Comparison of ENCODE assay signal across 15 mouse cellular contexts in genomic region chr1:172523699-172524101, GRCm38 (mm10). TPM values are rescaled to one million over a fixed set of nuclear protein-coding genes. Genes with fewer than 3 reads are reported as not detected.
DNase-seq lines count a peak whose midpoint lies in the region; ATAC-seq and TF ChIP-seq lines count a peak whose summit lies in the region.
"Had no signal": no experiment of that assay in that cellular context is flagged by ENCODE, and none has a peak within 500 bp of the region (broad histone marks: within the 10 kb centered on the region; RNA-seq: fewer than 3 reads in every experiment).

No protein-coding gene starts in this region.

- no peaks in the 10 kb centered on the region for H3K36me3 ChIP-seq in kidney, embryonic 15.5 days
- H3K36me3 ChIP-seq in kidney, embryonic 14.5 days (ENCODE audit: control insufficient read depth, insufficient read depth, low read length) = no peaks in the 10 kb centered on the region
- H3K36me3 ChIP-seq in heart, postnatal 0 days (replicated peaks; ENCODE audit: control insufficient read depth, insufficient read depth, low read length) = no peaks in the 10 kb centered on the region
- no peaks in the 10 kb centered on the region for H3K36me3 ChIP-seq in hindbrain, embryonic 13.5 days
- H3K36me3 ChIP-seq: limb, embryonic 13.5 days; neural tube, embryonic 15.5 days had no signal

- DNase-seq in brain, adult 2 months (ENCODE audit: low read depth, low spot score) = peak; percentile 39
- no peak for DNase-seq in heart, postnatal 0 days (ENCODE audit: low spot score)
- DNase-seq in lung, postnatal 14 days = peak; percentile 76
- DNase-seq in layer of hippocampus, postnatal 36 days = no peak
- no peak for DNase-seq in gastrocnemius, adult 18-20 months (ENCODE audit: low spot score)
- DNase-seq: cerebellum, adult 9-11 months; right cerebral cortex, adult 18-20 months; thymus, adult 2 months had no signal

- H3K27me3 ChIP-seq in kidney, embryonic 15.5 days = peaks cover 10% of the 10 kb centered on the region; the same call in 1 of the 2 replicates
- 0 out of 2 replicates have a peak, but pooled peaks cover 3% of the 10 kb centered on the region for H3K27me3 ChIP-seq in kidney, embryonic 14.5 days (ENCODE audit: control insufficient read depth, insufficient read depth, low read length)
- peaks cover 16% of the 10 kb centered on the region; the same call in 1 of the 2 replicates for H3K27me3 ChIP-seq in heart, postnatal 0 days (ENCODE audit: control insufficient read depth, insufficient read depth, low read length)
- H3K27me3 ChIP-seq in hindbrain, embryonic 13.5 days = peaks cover 15% of the 10 kb centered on the region
- H3K27me3 ChIP-seq: neural tube, embryonic 15.5 days had no signal

- no peak for TF ChIP-seq EP300 in heart, postnatal 0 days (IDR thresholded peaks at IDR 0.05; ENCODE audit: low read depth)

- no peak overlapping the region for H3K4me3 ChIP-seq in kidney, embryonic 15.5 days (replicated peaks)
- no peak overlapping the region for H3K4me3 ChIP-seq in kidney, embryonic 14.5 days (ENCODE audit: low read length)
- H3K4me3 ChIP-seq in heart, postnatal 0 days (ENCODE audit: low read depth, low read length) = no peak overlapping the region
- H3K4me3 ChIP-seq in hindbrain, embryonic 13.5 days = no peak overlapping the region
- H3K4me3 ChIP-seq: limb, embryonic 13.5 days; neural tube, embryonic 15.5 days had no signal

- no peaks in the 10 kb centered on the region for H3K9me3 ChIP-seq in kidney, embryonic 15.5 days (replicated peaks)
- no peaks in the 10 kb centered on the region for H3K9me3 ChIP-seq in kidney, embryonic 14.5 days (ENCODE audit: control insufficient read depth, low read length)
- H3K9me3 ChIP-seq in heart, postnatal 0 days (replicated peaks; ENCODE audit: control insufficient read depth, low read length) = no peaks in the 10 kb centered on the region
- no peaks in the 10 kb centered on the region for H3K9me3 ChIP-seq in hindbrain, embryonic 13.5 days
- H3K9me3 ChIP-seq: limb, embryonic 13.5 days; neural tube, embryonic 15.5 days had no signal

- no peak overlapping the region for H3K9ac ChIP-seq in kidney, embryonic 15.5 days
- H3K9ac ChIP-seq in kidney, embryonic 14.5 days (ENCODE audit: low read depth, low read length) = no peak overlapping the region
- no peak overlapping the region for H3K9ac ChIP-seq in heart, postnatal 0 days (replicated peaks; ENCODE audit: low read depth, low read length)
- no peak overlapping the region for H3K9ac ChIP-seq in hindbrain, embryonic 13.5 days
- H3K9ac ChIP-seq: limb, embryonic 13.5 days; neural tube, embryonic 15.5 days had no signal

- 56% methylated on average over 12 of the region's 12 CpGs for WGBS in kidney, embryonic 15.5 days
- 51% methylated on average over 12 of the region's 12 CpGs for WGBS in kidney, embryonic 14.5 days
- WGBS in heart, postnatal 0 days = 27% methylated on average over 12 of the region's 12 CpGs
- WGBS in hindbrain, embryonic 13.5 days = 60% methylated on average over 12 of the region's 12 CpGs

- H3K4me1 ChIP-seq in kidney, embryonic 15.5 days = peaks cover 33% of the 10 kb centered on the region
- H3K4me1 ChIP-seq in kidney, embryonic 14.5 days (ENCODE audit: control insufficient read depth, insufficient read depth, low read length) = peaks cover 16% of the 10 kb centered on the region; the same call in 1 of the 2 replicates
- peaks cover 7% of the 10 kb centered on the region; the same call in 1 of the 2 replicates for H3K4me1 ChIP-seq in heart, postnatal 0 days (ENCODE audit: control insufficient read depth, insufficient read depth)
- peaks cover 26% of the 10 kb centered on the region for H3K4me1 ChIP-seq in hindbrain, embryonic 13.5 days (replicated peaks)

- 0 out of 2 replicates have a peak overlapping the region, but pooled peaks have one; percentile 6 for H3K27ac ChIP-seq in kidney, embryonic 15.5 days
- no peak overlapping the region for H3K27ac ChIP-seq in kidney, embryonic 14.5 days (ENCODE audit: low read depth, low read length)
- peak overlapping the region; percentile 3; the same call in 1 of the 2 replicates for H3K27ac ChIP-seq in heart, postnatal 0 days (ENCODE audit: low read depth)
- no peak overlapping the region for H3K27ac ChIP-seq in hindbrain, embryonic 13.5 days
- H3K27ac ChIP-seq: limb, embryonic 13.5 days; neural tube, embryonic 15.5 days had no signal

- TF ChIP-seq CTCF in heart, postnatal 0 days (IDR thresholded peaks at IDR 0.05; ENCODE audit: low read depth) = no peak

- no peak for ATAC-seq in kidney, embryonic 15.5 days (replicated peaks; ENCODE audit: low FRiP score)
- ATAC-seq in kidney, embryonic 14.5 days (ENCODE audit: low FRiP score, low TSS enrichment) = no peak
- no peak for ATAC-seq in heart, postnatal 0 days (ENCODE audit: insufficient read depth, low read depth)
- ATAC-seq in hindbrain, embryonic 13.5 days (ENCODE audit: low FRiP score) = no peak
- ATAC-seq: intestine, embryonic 16.5 days had no signal

- H3K4me2 ChIP-seq in kidney, embryonic 15.5 days = no peak overlapping the region
- no peak overlapping the region for H3K4me2 ChIP-seq in kidney, embryonic 14.5 days (replicated peaks; ENCODE audit: low read depth, low read length)
- no peak overlapping the region for H3K4me2 ChIP-seq in heart, postnatal 0 days (ENCODE audit: low read depth, low read length)
- no peak overlapping the region for H3K4me2 ChIP-seq in hindbrain, embryonic 13.5 days
- H3K4me2 ChIP-seq: limb, embryonic 13.5 days; neural tube, embryonic 15.5 days had no signal

RNA-seq across cellular contexts. Expression of gene Cfap45, which starts 3.1 kb away (rescaled TPM):
- 1.4 and 2.2 TPM in 2 replicates for polyA plus RNA-seq in kidney, embryonic 15.5 days (2015; fragmentation: Nextera tagmentation; extraction: Ambion mirVana)
- 1.0 and 1.2 TPM in 2 replicates for polyA plus RNA-seq in kidney, embryonic 14.5 days (2014; fragmentation: Nextera tagmentation; extraction: Ambion mirVana)
- 3.6 and 6.6 TPM in 2 replicates for total RNA-seq in heart, postnatal 0 days (2014; rRNA removed; ENCODE audit: low replicate concordance)
- polyA plus RNA-seq in heart, postnatal 0 days (2015; fragmentation: Nextera tagmentation; extraction: Ambion mirVana) = 2.3 and 2.6 TPM in 2 replicates
- 1 to 10 TPM; 4.0 to 5.5 TPM for total RNA-seq in layer of hippocampus, postnatal 36 days (2021)
- polyA plus RNA-seq in hindbrain, embryonic 13.5 days (2015; fragmentation: Nextera tagmentation; extraction: Ambion mirVana) = 3.7 and 5.2 TPM in 2 replicates
- under 1 TPM in 1 of 2 experiments, not detected in 1; 0.47 TPM for total RNA-seq in gastrocnemius, adult 18-20 months (2021)

RNA-seq across cellular contexts. Expression of gene Tagln2, which starts 23.9 kb away (rescaled TPM):
- 246 and 251 TPM in 2 replicates for polyA plus RNA-seq in kidney, embryonic 15.5 days (2015; fragmentation: Nextera tagmentation; extraction: Ambion mirVana)
- 81.0 and 139 TPM in 2 replicates for polyA plus RNA-seq in kidney, embryonic 14.5 days (2014; fragmentation: Nextera tagmentation; extraction: Ambion mirVana)
- total RNA-seq in heart, postnatal 0 days (2014; rRNA removed; ENCODE audit: low replicate concordance) = 235 and 276 TPM in 2 replicates
- 203 and 209 TPM in 2 replicates for polyA plus RNA-seq in heart, postnatal 0 days (2015; fragmentation: Nextera tagmentation; extraction: Ambion mirVana)
- 1 to 10 TPM; 8.7 to 9.2 TPM for total RNA-seq in layer of hippocampus, postnatal 36 days (2021)
- 67.8 and 72.3 TPM in 2 replicates for polyA plus RNA-seq in hindbrain, embryonic 13.5 days (2015; fragmentation: Nextera tagmentation; extraction: Ambion mirVana)
- total RNA-seq in gastrocnemius, adult 18-20 months (2021) = 10 to 100 TPM; 14.0 to 28.7 TPM

RNA-seq across cellular contexts. Expression of gene Vsig8, which starts 32.0 kb away (rescaled TPM):
- polyA plus RNA-seq in kidney, embryonic 15.5 days (2015; fragmentation: Nextera tagmentation; extraction: Ambion mirVana) = 0.57 and 0.59 TPM in 2 replicates
- 0.19 and 0.54 TPM in 2 replicates for polyA plus RNA-seq in kidney, embryonic 14.5 days (2014; fragmentation: Nextera tagmentation; extraction: Ambion mirVana)
- not detected in 2 replicates for total RNA-seq in heart, postnatal 0 days (2014; rRNA removed; ENCODE audit: low replicate concordance)
- 0.12 and 0.19 TPM in 2 replicates for polyA plus RNA-seq in heart, postnatal 0 days (2015; fragmentation: Nextera tagmentation; extraction: Ambion mirVana)
- total RNA-seq in layer of hippocampus, postnatal 36 days (2021) = under 1 TPM; 0.25 to 0.67 TPM
- 0.17 and 0.18 TPM in 2 replicates for polyA plus RNA-seq in hindbrain, embryonic 13.5 days (2015; fragmentation: Nextera tagmentation; extraction: Ambion mirVana)
- not detected for total RNA-seq in gastrocnemius, adult 18-20 months (2021)
- total RNA-seq: hematopoietic stem cell, adult 5-6 weeks had no signal

RNA-seq across cellular contexts. Expression of gene Igsf9, which starts 42.1 kb away (rescaled TPM):
- 45.0 and 46.0 TPM in 2 replicates for polyA plus RNA-seq in kidney, embryonic 15.5 days (2015; fragmentation: Nextera tagmentation; extraction: Ambion mirVana)
- polyA plus RNA-seq in kidney, embryonic 14.5 days (2014; fragmentation: Nextera tagmentation; extraction: Ambion mirVana) = 37.8 and 41.8 TPM in 2 replicates
- total RNA-seq in heart, postnatal 0 days (2014; rRNA removed; ENCODE audit: low replicate concordance) = 3.2 and 15.5 TPM in 2 replicates
- polyA plus RNA-seq in heart, postnatal 0 days (2015; fragmentation: Nextera tagmentation; extraction: Ambion mirVana) = 0.75 and 0.78 TPM in 2 replicates
- 10 to 100 TPM in 1 of 2 experiments, 1 to 10 TPM in 1; 8.0 to 10.7 TPM for total RNA-seq in layer of hippocampus, postnatal 36 days (2021)
- polyA plus RNA-seq in hindbrain, embryonic 13.5 days (2015; fragmentation: Nextera tagmentation; extraction: Ambion mirVana) = 57.4 and 62.6 TPM in 2 replicates
- total RNA-seq in gastrocnemius, adult 18-20 months (2021) = under 1 TPM in 1 of 2 experiments, not detected in 1; 0.19 TPM

RNA-seq across cellular contexts. Expression of gene Slamf9, which starts 48.5 kb away (rescaled TPM):
- polyA plus RNA-seq in kidney, embryonic 15.5 days (2015; fragmentation: Nextera tagmentation; extraction: Ambion mirVana) = 0.73 and 1.1 TPM in 2 replicates
- polyA plus RNA-seq in kidney, embryonic 14.5 days (2014; fragmentation: Nextera tagmentation; extraction: Ambion mirVana) = 0.74 and 0.97 TPM in 2 replicates
- 1.9 and 5.8 TPM in 2 replicates for total RNA-seq in heart, postnatal 0 days (2014; rRNA removed; ENCODE audit: low replicate concordance)
- polyA plus RNA-seq in heart, postnatal 0 days (2015; fragmentation: Nextera tagmentation; extraction: Ambion mirVana) = 1.6 and 2.0 TPM in 2 replicates
- under 1 TPM in 1 of 2 experiments, not detected in 1; 0.28 TPM for total RNA-seq in layer of hippocampus, postnatal 36 days (2021)
- 0.34 TPM in 1 of 2 replicates, not detected in the other for polyA plus RNA-seq in hindbrain, embryonic 13.5 days (2015; fragmentation: Nextera tagmentation; extraction: Ambion mirVana)
- under 1 TPM; 0.28 to 0.30 TPM for total RNA-seq in gastrocnemius, adult 18-20 months (2021)
- total RNA-seq: hematopoietic stem cell, adult 5-6 weeks had no signal

Comparison
In these comparisons a context has a peak if more than half of its experiments do, and no peak if none do; other contexts are left out.
1. H3K27ac ChIP-seq: peak in kidney, embryonic 15.5 days (single experiment) and heart, postnatal 0 days (single experiment); none in kidney, embryonic 14.5 days (single experiment) and hindbrain, embryonic 13.5 days (single experiment).
2. DNase-seq: peak in brain, adult 2 months (single experiment) and lung, postnatal 14 days (single experiment); none in heart, postnatal 0 days (single experiment), layer of hippocampus, postnatal 36 days (0 of 2) and gastrocnemius, adult 18-20 months (single experiment).